Mouse (Mus musculus): ENCODE measurements around the gene E130208F15Rik.

DNA sequence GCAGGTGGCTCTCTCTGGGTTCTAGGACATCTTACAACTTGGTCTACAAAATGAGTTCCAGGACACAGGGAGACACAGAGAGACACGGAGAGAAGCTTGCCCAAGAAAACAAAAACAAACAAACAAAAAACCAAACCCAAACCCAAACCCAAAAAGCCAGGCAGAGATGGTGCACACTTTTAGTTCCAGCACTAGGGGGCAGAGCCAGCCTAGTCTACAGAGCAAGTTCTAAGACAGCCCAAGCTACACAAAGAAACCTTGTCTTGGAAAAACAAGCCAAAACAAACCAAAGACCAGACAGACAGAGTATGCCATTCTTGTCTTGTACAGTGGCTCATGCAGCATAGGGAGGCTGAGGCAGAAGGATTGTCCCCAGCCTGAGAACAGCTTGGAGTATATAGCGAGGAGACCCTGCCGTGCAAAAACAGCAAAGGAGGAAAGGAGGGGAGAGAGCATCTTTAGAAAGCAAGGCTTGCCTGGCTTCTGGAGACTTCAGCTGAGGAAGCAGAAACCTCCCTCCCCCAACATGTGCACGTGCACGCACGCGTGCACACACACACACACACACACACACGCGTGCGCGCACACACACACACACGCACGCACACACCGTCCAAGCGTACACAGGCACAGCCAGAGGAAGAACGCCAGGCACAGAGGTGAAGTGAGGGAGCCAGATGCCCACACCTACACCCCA, 15.3 kb upstream of the E130208F15Rik start:
- TF ChIP-seq CTCF (IDR thresholded peaks at IDR 0.05; ENCODE audit: low read depth), result peak; percentile 59
- no peak for TF ChIP-seq EP300 (IDR thresholded peaks at IDR 0.05; ENCODE audit: low read depth)

Data from liver, postnatal 0 days (tissue).